Mouse (Mus musculus) ES-Bruce4 (cell line): Measurements from ENCODE around the gene Siglecg. TPM values are rescaled to one million over a fixed set of nuclear protein-coding genes. Genes with fewer than 3 reads are reported as not detected.

Experiments used
- H3K27ac ChIP-seq: 2 replicates; pipeline ENCODE4 v1.5.1; 2012; ENCODE audit warnings: low read length, inconsistent platforms; ENCODE audit not compliant: insufficient read depth
- H3K27me3 ChIP-seq: 2 replicates; pipeline ENCODE4 v1.6.1; 2012; ENCODE audit warnings: mild to moderate bottlenecking, low read length, inconsistent platforms; ENCODE audit not compliant: control insufficient read depth, poor library complexity, insufficient read depth, severe bottlenecking
- H3K36me3 ChIP-seq: 2 replicates; pipeline ENCODE4 v1.6.1; 2012; ENCODE audit warnings: inconsistent platforms, mild to moderate bottlenecking, low read length, moderate library complexity; ENCODE audit not compliant: control insufficient read depth, poor library complexity, insufficient read depth, severe bottlenecking
- H3K4me1 ChIP-seq: one replicate; pipeline ENCODE4 v1.8.1; 2011; ENCODE audit warnings: low read length; ENCODE audit not compliant: control insufficient read depth, insufficient read depth
- H3K4me3 ChIP-seq: 2 replicates; pipeline ENCODE4 v1.5.1; 2011; ENCODE audit warnings: low read depth, mild to moderate bottlenecking, low read length
- H3K9ac ChIP-seq: 2 replicates; pipeline ENCODE4 v1.6.1; 2012; ENCODE audit warnings: low read depth, mild to moderate bottlenecking, inconsistent platforms; ENCODE audit not compliant: poor library complexity, severe bottlenecking
- H3K9me3 ChIP-seq: replicated peaks from 2 replicates; pipeline ENCODE4 v1.6.1; 2012; ENCODE audit warnings: mild to moderate bottlenecking, low read length, inconsistent platforms; ENCODE audit not compliant: control insufficient read depth, poor library complexity, insufficient read depth, severe bottlenecking
- CTCF ChIP-seq: IDR thresholded peaks from one replicate; pipeline ENCODE4 v1.8.1; 2011; ENCODE audit warnings: low read depth, low read length
- EP300 ChIP-seq: IDR thresholded peaks from 2 replicates; pipeline ENCODE4 v1.6.1; 2011; ENCODE audit warnings: low read depth, low read length; ENCODE audit not compliant: insufficient read depth
- POLR2A ChIP-seq: IDR thresholded peaks from one replicate; pipeline ENCODE4 v1.8.1; 2011; ENCODE audit warnings: low read length; ENCODE audit not compliant: insufficient read depth
- polyA plus RNA-seq: library from polyadenylated mRNA; stranded (reverse); fragments of >200 nt; gene quantifications from 2 replicates; pipeline ENCODE4 v1.2.4, GENCODE M21; 2011; ENCODE audit warnings: low read depth; ENCODE audit not compliant: missing spikeins, insufficient read depth, insufficient read length

The Siglecg gene
- polyA plus RNA-seq, 1 experiment, result 0.24 TPM

DNA sequence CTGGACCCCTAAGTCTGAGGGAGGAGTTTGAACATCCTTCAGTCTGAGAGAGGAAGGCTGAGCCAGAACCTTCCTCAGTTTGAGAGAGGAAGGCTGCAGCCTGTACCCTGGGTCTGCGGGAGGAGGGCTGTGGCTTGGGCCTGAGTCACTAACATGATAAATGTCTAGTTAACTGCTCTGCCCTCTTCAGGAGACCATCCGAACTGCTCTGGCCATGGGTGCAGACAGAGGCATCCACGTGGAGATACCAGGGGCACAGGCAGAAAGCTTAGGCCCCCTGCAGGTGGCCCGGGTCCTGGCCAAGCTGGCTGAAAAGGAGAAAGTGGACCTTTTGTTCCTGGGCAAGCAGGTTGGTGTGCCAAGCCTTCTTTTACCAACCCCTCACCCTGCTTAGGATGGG lies 44.6 kb downstream of the Siglecg start:
- no peaks in the 10 kb centered on the region for H3K4me1 ChIP-seq
- TF ChIP-seq POLR2A, result no peak
- TF ChIP-seq CTCF, result peak; percentile 45
- no peak overlapping the region for H3K4me3 ChIP-seq
- H3K9ac ChIP-seq, result no peak overlapping the region
- no peaks in the 10 kb centered on the region for H3K27me3 ChIP-seq
- no peaks in the 10 kb centered on the region for H3K36me3 ChIP-seq
- H3K27ac ChIP-seq, result no peak overlapping the region
- H3K9me3 ChIP-seq, result peaks cover 9% of the 10 kb centered on the region

DNA sequence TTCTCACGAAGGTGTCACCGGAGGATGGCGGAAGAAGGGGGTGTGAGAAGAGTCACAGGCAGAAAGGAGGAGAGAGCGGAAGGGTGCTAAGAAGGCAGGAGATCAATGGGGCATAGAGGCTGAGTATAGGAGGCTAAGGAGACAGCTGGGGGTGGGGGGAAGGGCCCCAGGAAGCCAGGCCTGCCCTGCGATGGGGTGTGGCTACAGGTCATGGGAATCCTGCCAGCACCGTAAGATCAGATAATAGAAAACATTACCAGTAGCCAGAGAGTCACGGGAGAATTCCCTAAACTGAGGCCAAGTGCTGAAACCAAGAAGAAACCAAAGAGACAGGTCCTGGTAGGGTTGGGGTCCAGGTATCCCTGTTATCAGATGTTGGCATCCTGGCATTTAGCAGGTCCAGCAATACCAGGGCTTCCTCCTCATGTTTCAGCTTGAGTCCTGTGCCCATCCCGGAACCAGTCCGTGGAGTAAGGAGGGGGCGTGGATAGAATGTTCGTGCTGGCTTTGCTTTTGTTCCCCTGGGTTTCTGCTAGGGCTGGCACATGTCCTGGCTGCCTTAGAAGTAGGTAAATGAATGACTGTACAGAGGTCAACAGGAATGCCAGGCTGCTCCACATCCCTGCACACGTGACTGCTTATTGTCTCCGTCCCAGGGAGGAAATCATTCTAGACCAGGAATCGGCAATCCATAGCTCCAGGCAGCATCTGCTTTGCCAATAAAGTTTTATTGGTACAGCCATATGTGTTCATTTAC lies 45.8 kb downstream of the Siglecg start:
- no peak overlapping the region for H3K4me3 ChIP-seq
- H3K36me3 ChIP-seq, result no peaks in the 10 kb centered on the region
- no peak for TF ChIP-seq EP300
- TF ChIP-seq CTCF, result no peak
- TF ChIP-seq POLR2A, result no peak
- H3K9me3 ChIP-seq, result peaks cover 9% of the 10 kb centered on the region
- no peak overlapping the region for H3K9ac ChIP-seq
- H3K27me3 ChIP-seq, result no peaks in the 10 kb centered on the region
- no peaks in the 10 kb centered on the region for H3K4me1 ChIP-seq
- H3K27ac ChIP-seq, result no peak overlapping the region

DNA sequence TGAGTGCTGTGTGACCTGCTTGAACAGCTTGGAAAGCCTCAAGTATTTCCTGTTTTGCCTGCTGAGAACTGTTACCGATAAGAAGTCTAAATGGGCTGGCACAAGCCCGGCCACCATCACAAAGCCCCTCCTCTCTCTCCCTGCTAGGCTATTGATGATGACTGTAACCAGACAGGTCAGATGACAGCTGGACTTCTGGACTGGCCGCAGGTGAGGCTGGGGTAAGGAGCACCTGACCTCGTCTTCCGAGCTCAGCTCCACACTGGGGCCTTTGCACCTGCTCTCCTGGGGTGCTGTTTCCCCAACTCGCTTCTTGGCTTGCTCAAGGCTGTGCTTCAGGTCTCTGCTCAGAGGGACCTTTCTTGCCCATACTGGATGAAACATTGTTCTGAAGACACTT lies 46.4 kb downstream of the Siglecg start:
- Histone ChIP-seq H3K9ac (no peak overlapping the region), H3K4me3 (no peak overlapping the region), H3K27me3 (no peaks in the 10 kb centered on the region), H3K36me3 (no peaks in the 10 kb centered on the region), H3K27ac (no peak overlapping the region), H3K4me1 (no peaks in the 10 kb centered on the region), H3K9me3 (peaks cover 9% of the 10 kb centered on the region)
- no peak for TF ChIP-seq POLR2A
- no peak for TF ChIP-seq EP300
- no peak for TF ChIP-seq CTCF

DNA sequence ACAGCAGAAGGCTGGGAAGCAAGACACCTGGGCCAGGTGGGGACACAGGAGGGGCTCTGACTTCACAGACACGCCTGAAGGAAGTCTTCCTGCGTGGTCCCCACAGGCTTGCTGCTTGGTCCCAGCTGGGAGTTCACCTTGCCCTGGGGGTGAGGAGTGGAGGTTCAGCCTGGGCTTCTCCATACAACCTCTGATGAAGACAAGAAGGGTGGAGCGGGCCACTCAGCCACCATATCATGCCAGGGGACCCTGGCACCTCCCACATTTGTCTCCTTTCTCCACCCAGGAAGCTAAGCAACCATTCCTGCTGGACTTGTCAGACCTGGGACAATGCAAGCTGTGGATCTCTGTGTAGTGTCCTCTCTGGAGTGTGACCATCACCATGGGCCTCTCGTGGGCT lies 54.8 kb downstream of the Siglecg start, which contains the start of gene Vsig10l:
TSS of gene Vsig10l (plus strand) at position 301 of the 400 bp plus-strand sequence.
- no peak within 1 kb of the TSS for H3K4me3 ChIP-seq
- H3K27ac ChIP-seq, result no peak within 1 kb of the TSS
- H3K4me1 ChIP-seq, result no peaks in the 10 kb centered on the region
- H3K36me3 ChIP-seq, result no peaks in the 10 kb centered on the region
- no peak for TF ChIP-seq POLR2A
- no peak for TF ChIP-seq EP300
- no peak for TF ChIP-seq CTCF
- no peaks in the 10 kb centered on the region for H3K27me3 ChIP-seq
- H3K9ac ChIP-seq, result no peak within 1 kb of the TSS
- no peaks in the 10 kb centered on the region for H3K9me3 ChIP-seq

DNA sequence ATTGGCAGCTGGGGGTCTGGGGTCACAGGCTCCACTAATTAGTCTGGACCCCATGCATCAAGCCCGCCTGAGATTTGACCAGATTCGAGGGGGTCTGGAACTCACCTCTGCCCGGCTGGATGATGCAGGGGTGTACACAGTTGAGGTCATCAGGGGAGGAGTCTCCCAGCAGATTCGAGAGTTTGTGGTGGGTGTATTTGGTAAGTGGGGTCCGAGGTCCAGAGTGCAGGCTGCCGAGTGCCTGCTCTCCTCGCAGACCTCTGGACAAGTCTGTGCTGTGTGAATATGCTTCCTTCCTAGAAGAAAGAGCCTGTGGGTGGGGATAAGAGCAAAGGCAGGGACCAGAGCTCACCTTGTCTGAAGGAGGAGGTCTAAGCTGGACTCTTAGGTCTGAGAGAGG lies 56.0 kb downstream of the Siglecg start:
- Histone ChIP-seq H3K4me3 (no peak overlapping the region), H3K9ac (no peak overlapping the region), H3K27me3 (no peaks in the 10 kb centered on the region), H3K4me1 (no peaks in the 10 kb centered on the region), H3K27ac (no peak overlapping the region), H3K36me3 (no peaks in the 10 kb centered on the region), H3K9me3 (no peaks in the 10 kb centered on the region)
- TF ChIP-seq CTCF (no peak), EP300 (no peak), POLR2A (no peak)

DNA sequence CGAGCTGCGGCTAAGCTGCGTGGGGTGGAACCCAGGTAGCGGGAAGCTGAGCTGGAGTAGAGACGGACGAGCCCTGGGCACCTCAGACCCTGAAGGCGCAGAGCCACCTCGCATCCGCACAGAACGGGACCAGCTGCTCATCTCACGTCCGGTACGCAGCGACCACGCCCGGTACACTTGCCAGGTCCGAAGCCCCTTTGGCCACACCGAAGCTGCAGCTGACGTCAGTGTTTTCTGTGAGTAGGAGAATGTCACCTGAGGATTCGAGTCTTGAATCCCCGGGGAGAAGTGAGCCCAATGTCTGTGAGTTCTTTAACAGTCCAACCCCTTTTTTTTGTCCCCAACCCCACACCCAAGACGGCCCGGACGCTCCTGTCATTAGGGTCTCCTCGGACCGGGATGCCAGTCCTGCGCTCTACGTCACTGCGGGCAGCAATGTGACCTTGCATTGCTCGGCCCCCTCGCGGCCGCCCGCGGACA lies 56.9 kb downstream of the Siglecg start:
- no peak overlapping the region for H3K9ac ChIP-seq
- no peaks in the 10 kb centered on the region for H3K36me3 ChIP-seq
- peak overlapping the region; percentile 70 for H3K4me3 ChIP-seq
- no peaks in the 10 kb centered on the region for H3K27me3 ChIP-seq
- no peaks in the 10 kb centered on the region for H3K9me3 ChIP-seq
- no peaks in the 10 kb centered on the region for H3K4me1 ChIP-seq
- no peak for TF ChIP-seq CTCF
- H3K27ac ChIP-seq, result no peak overlapping the region
